Mouse (Mus musculus): ENCODE results near the gene Tmem97. TPM values are rescaled to one million over a fixed set of nuclear protein-coding genes. Genes with fewer than 3 reads are reported as not detected.

Gene Tmem97
- total and polyA plus RNA-seq, 3 experiments = 30.4 to 67.8 (median 65.1) TPM

DNA sequence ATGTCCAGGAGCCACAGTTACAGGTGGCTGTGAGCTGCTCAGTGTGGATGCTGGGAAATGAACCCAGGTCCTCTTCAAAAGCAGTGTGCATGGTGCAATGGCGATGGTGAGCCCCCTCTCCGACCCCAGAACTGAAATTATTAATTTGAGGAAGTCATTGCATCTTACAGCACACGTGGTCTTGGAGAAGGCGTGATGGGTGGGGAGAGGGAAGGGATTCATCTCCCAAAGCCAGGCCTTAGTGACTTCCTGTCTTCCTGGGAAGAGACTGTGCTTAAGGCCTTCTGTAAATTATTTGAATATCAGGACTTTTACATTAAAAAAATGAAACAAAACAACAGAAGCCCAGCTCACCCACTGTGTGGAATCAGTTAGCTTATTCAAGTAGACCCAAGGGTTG is 5.5 kb upstream of the Tmem97 start:
- DNase-seq (ENCODE audit: low spot score) = no peak
- Histone ChIP-seq H3K27me3 (ENCODE audit: insufficient read depth, low read length) (no peaks in the 10 kb centered on the region), H3K4me1 (ENCODE audit: insufficient read depth, low read depth, low read length) (peaks cover 22% of the 10 kb centered on the region), H3K9me3 (replicated peaks) (peaks cover 16% of the 10 kb centered on the region), H3K4me3 (ENCODE audit: low read depth, low read length) (no peak overlapping the region), H3K36me3 (replicated peaks) (no peaks in the 10 kb centered on the region)
- no peak for ATAC-seq (ENCODE audit: extremely low read depth, insufficient number of reproducible peaks, low FRiP score, poor library complexity, severe bottlenecking)
- TF ChIP-seq POLR2AphosphoS5 (IDR thresholded peaks at IDR 0.05; ENCODE audit: insufficient replicate concordance, low read depth, low read length) = no peak
- no peak for TF ChIP-seq GATA1 (IDR thresholded peaks at IDR 0.05; ENCODE audit: borderline replicate concordance, low read length)
- no peak for TF ChIP-seq GATA2 (IDR thresholded peaks at IDR 0.05; ENCODE audit: borderline replicate concordance, low read depth, low read length)
- no peak for TF ChIP-seq TAL1 (conservative IDR thresholded peaks at IDR 0.05; ENCODE audit: low read depth, low read length)
- TF ChIP-seq CTCF (IDR thresholded peaks at IDR 0.05; ENCODE audit: low read depth, low read length) = no peak

DNA sequence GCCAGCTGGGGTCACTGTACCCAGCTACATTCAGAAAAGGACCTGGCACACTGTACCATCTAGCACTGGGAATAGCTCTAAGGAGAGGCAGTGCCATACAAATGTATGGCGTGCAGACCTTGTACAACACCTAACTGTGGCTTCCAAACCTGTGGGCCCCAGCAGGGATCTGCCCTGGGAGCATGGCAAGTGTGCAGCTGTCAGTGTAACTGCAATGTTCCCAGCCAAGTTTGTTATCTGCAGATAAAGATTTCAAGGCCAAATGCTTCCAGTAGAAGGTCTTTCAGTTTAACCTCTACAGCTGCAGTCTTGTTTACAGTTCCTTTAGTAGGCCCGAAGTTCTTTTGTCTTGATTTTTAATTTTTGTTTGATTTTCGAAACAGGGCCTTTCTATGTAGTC is 5.0 kb upstream of the Tmem97 start:
- peaks cover 26% of the 10 kb centered on the region for H3K4me1 ChIP-seq (ENCODE audit: insufficient read depth, low read depth, low read length)
- no peaks in the 10 kb centered on the region for H3K36me3 ChIP-seq (replicated peaks)
- H3K4me3 ChIP-seq (ENCODE audit: low read depth, low read length) = no peak overlapping the region
- no peak for ATAC-seq (ENCODE audit: extremely low read depth, insufficient number of reproducible peaks, low FRiP score, poor library complexity, severe bottlenecking)
- DNase-seq (ENCODE audit: low spot score) = no peak
- TF ChIP-seq GATA2 (IDR thresholded peaks at IDR 0.05; ENCODE audit: borderline replicate concordance, low read depth, low read length) = no peak
- TF ChIP-seq POLR2AphosphoS5 (IDR thresholded peaks at IDR 0.05; ENCODE audit: insufficient replicate concordance, low read depth, low read length) = no peak
- TF ChIP-seq GATA1 (IDR thresholded peaks at IDR 0.05; ENCODE audit: borderline replicate concordance, low read length) = no peak
- TF ChIP-seq CTCF (IDR thresholded peaks at IDR 0.05; ENCODE audit: low read depth, low read length) = no peak
- no peak for TF ChIP-seq TAL1 (conservative IDR thresholded peaks at IDR 0.05; ENCODE audit: low read depth, low read length)
- peaks cover 16% of the 10 kb centered on the region for H3K9me3 ChIP-seq (replicated peaks)
- no peaks in the 10 kb centered on the region for H3K27me3 ChIP-seq (ENCODE audit: insufficient read depth, low read length)

DNA sequence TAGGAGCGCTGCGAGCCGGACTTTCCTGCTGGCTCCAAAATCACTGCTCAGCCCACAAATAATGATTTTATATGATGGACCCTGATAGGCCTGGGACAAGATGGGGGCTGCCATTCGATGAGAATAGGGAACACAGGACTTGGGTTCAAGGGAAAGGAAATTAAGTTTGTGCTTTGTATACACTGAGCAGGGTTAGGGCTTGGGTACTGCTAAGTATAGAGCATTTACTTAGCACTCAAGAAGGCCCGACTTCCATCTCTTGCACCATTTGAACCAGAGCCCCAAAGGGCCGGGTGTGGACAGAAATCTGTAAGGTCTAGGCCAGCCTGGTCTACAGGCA is 452 bp upstream of the Tmem97 start:
- TF ChIP-seq GATA1 (IDR thresholded peaks at IDR 0.05; ENCODE audit: borderline replicate concordance, low read length) (no peak), CTCF (IDR thresholded peaks at IDR 0.05; ENCODE audit: low read depth, low read length) (no peak), POLR2AphosphoS5 (IDR thresholded peaks at IDR 0.05; ENCODE audit: insufficient replicate concordance, low read depth, low read length) (no peak), GATA2 (IDR thresholded peaks at IDR 0.05; ENCODE audit: borderline replicate concordance, low read depth, low read length) (no peak), TAL1 (conservative IDR thresholded peaks at IDR 0.05; ENCODE audit: low read depth, low read length) (no peak)
- Histone ChIP-seq H3K27me3 (ENCODE audit: insufficient read depth, low read length) (no peaks in the 10 kb centered on the region), H3K4me3 (ENCODE audit: low read depth, low read length) (peak overlapping the region; percentile 81), H3K36me3 (replicated peaks) (peaks cover 21% of the 10 kb centered on the region), H3K9me3 (replicated peaks) (peaks cover 16% of the 10 kb centered on the region), H3K4me1 (ENCODE audit: insufficient read depth, low read depth, low read length) (peaks cover 43% of the 10 kb centered on the region)
- no peak for DNase-seq (ENCODE audit: low spot score)
- no peak for ATAC-seq (ENCODE audit: extremely low read depth, insufficient number of reproducible peaks, low FRiP score, poor library complexity, severe bottlenecking)

DNA sequence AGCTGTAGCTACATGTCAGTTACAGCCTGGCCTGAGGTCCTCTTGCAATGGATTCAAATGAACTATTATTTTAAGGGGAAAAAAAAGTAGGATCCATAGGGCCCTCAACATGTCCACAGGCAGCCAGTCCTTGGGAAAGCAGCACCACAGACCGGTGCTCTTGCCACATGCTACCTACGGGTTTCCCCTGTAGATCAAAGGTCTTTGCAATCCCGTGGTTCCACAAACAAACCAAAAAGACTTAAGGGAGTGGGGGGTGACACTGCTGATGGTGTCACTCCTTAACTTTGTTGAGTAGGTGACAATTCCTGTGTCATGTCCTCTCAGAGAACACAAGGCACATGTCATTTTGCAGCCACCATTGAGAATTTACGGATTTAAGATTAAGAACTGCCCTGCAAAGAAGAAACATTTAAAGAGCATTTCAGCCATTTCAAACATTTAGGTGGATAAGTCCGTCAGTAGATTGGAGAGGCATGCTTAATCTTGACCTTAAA is 1.0 kb downstream of the Tmem97 start:
- Histone ChIP-seq H3K9me3 (replicated peaks) (peaks cover 16% of the 10 kb centered on the region), H3K4me3 (ENCODE audit: low read depth, low read length) (peak overlapping the region; percentile 81), H3K27me3 (ENCODE audit: insufficient read depth, low read length) (no peaks in the 10 kb centered on the region), H3K36me3 (replicated peaks) (peaks cover 35% of the 10 kb centered on the region), H3K4me1 (ENCODE audit: insufficient read depth, low read depth, low read length) (peaks cover 50% of the 10 kb centered on the region)
- TF ChIP-seq GATA2 (IDR thresholded peaks at IDR 0.05; ENCODE audit: borderline replicate concordance, low read depth, low read length) = no peak
- TF ChIP-seq TAL1 (conservative IDR thresholded peaks at IDR 0.05; ENCODE audit: low read depth, low read length) = no peak
- no peak for TF ChIP-seq POLR2AphosphoS5 (IDR thresholded peaks at IDR 0.05; ENCODE audit: insufficient replicate concordance, low read depth, low read length)
- no peak for TF ChIP-seq GATA1 (IDR thresholded peaks at IDR 0.05; ENCODE audit: borderline replicate concordance, low read length)
- TF ChIP-seq CTCF (IDR thresholded peaks at IDR 0.05; ENCODE audit: low read depth, low read length) = no peak
- ATAC-seq (ENCODE audit: extremely low read depth, insufficient number of reproducible peaks, low FRiP score, poor library complexity, severe bottlenecking) = no peak
- DNase-seq (ENCODE audit: low spot score) = no peak

DNA sequence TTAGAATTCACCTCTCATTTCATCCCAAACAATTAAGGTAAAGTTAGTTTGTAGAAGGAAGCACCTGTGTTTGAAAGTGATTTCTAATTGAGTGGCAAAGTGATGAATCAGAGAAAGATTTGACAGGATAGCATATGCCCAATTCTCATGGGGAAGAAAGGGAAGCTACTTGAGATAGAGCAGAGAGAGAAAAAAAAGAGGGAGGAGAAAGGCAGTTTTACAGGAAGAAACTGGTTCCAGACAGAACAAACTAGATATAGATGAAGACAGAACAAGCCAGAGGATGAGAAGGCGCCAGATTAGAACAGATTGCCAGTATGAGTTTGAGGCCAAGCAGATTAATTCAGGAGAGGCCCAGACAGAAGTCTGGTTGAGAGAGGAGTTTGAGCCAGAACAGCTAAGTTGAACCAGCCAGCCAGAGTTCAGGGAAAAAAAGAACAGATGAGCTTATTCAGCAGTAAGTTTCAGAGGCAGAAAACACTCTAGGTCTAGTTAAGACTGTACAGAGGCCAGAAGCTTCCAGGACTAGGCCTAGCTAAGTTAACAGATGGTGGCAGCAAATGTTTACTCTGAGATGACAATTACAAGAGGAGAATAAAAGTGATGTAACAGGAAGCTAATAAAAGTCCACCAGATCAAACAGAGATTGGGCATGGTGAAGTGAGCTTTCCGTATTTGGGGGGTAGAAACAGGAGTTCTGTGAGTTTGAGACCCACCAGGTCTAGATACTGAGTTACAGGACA is 2.7 kb downstream of the Tmem97 start:
- Histone ChIP-seq H3K9me3 (replicated peaks) (peaks cover 10% of the 10 kb centered on the region; the same call in 1 of the 2 replicates), H3K36me3 (replicated peaks) (peaks cover 50% of the 10 kb centered on the region), H3K4me3 (ENCODE audit: low read depth, low read length) (peak overlapping the region; percentile 49; the same call in 1 of the 2 replicates), H3K27me3 (ENCODE audit: insufficient read depth, low read length) (no peaks in the 10 kb centered on the region), H3K4me1 (ENCODE audit: insufficient read depth, low read depth, low read length) (peaks cover 56% of the 10 kb centered on the region)
- no peak for DNase-seq (ENCODE audit: low spot score)
- TF ChIP-seq POLR2AphosphoS5 (IDR thresholded peaks at IDR 0.05; ENCODE audit: insufficient replicate concordance, low read depth, low read length) (no peak), GATA2 (IDR thresholded peaks at IDR 0.05; ENCODE audit: borderline replicate concordance, low read depth, low read length) (no peak), GATA1 (IDR thresholded peaks at IDR 0.05; ENCODE audit: borderline replicate concordance, low read length) (no peak)
- ATAC-seq (ENCODE audit: extremely low read depth, insufficient number of reproducible peaks, low FRiP score, poor library complexity, severe bottlenecking) = no peak

DNA sequence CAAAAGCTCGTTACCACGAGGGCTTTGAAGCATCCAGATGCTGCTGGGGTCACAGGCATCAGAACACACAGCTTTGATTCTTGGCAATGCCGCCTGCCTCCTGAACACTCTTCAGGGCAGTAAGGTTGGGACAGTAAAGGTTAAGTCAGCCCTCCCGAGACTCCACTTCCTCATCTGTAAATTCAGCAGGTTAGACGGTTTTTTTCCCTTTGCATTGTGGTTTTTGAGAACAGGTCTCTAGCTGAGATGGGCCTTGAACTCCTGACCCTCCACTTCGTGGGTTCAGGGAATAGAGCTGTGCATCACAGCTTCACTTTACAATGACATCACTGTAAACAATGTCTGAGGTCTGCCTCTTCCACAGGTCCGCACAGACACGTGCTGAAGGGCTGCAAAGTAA is 5.4 kb downstream of the Tmem97 start:
- DNase-seq (ENCODE audit: low spot score) (no peak), ATAC-seq (ENCODE audit: extremely low read depth, insufficient number of reproducible peaks, low FRiP score, poor library complexity, severe bottlenecking) (no peak)
- Histone ChIP-seq H3K9me3 (replicated peaks) (no peaks in the 10 kb centered on the region), H3K36me3 (replicated peaks) (peaks cover 73% of the 10 kb centered on the region), H3K4me1 (ENCODE audit: insufficient read depth, low read depth, low read length) (peaks cover 55% of the 10 kb centered on the region), H3K4me3 (ENCODE audit: low read depth, low read length) (peak overlapping the region; percentile 28; the same call in 1 of the 2 replicates), H3K27me3 (ENCODE audit: insufficient read depth, low read length) (no peaks in the 10 kb centered on the region)
- TF ChIP-seq GATA1 (IDR thresholded peaks at IDR 0.05; ENCODE audit: borderline replicate concordance, low read length) (no peak), CTCF (IDR thresholded peaks at IDR 0.05; ENCODE audit: low read depth, low read length) (no peak), GATA2 (IDR thresholded peaks at IDR 0.05; ENCODE audit: borderline replicate concordance, low read depth, low read length) (no peak), TAL1 (conservative IDR thresholded peaks at IDR 0.05; ENCODE audit: low read depth, low read length) (no peak), POLR2AphosphoS5 (IDR thresholded peaks at IDR 0.05; ENCODE audit: insufficient replicate concordance, low read depth, low read length) (no peak)

Measured in G1E (cell line).